Mouse (Mus musculus): ENCODE results near the gene Gm43517. TPM values are rescaled to one million over a fixed set of nuclear protein-coding genes. Genes with fewer than 3 reads are reported as not detected.

Gene Gm43517
- not detected in 2 replicates for polyA plus RNA-seq (2015; fragmentation: Nextera tagmentation; extraction: Ambion mirVana)

DNA sequence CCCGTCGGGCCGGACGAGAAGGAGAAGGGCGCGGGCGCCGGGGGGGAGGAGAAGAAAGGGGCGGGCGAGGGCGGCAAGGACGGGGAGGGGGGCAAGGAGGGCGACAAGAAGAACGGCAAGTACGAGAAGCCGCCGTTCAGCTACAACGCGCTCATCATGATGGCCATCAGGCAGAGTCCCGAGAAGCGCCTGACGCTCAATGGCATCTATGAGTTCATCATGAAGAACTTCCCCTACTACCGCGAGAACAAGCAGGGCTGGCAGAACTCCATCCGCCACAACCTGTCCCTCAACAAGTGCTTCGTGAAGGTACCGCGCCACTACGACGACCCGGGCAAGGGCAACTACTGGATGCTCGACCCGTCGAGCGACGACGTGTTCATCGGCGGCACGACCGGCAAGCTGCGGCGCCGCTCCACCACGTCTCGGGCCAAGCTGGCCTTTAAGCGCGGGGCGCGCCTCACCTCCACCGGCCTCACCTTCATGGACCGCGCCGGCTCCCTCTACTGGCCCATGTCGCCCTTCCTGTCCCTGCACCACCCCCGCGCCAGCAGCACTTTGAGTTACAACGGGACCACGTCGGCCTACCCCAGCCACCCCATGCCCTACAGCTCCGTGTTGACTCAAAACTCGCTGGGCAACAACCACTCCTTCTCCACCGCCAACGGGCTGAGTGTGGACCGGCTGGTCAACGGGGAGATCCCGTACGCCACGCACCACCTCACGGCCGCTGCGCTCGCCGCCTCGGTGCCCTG, at the start of gene Gm43517:
TSS of gene Gm43517 (plus strand) at position 299 of the 755 bp plus-strand sequence.
- Histone ChIP-seq H3K27ac (no peak within 1 kb of the TSS), H3K9ac (ENCODE audit: low read depth, low read length) (no peak within 1 kb of the TSS), H3K4me1 (replicated peaks; ENCODE audit: insufficient read depth, low read length) (no peaks in the 10 kb centered on the region), H3K36me3 (ENCODE audit: insufficient read depth, low read length) (no peaks in the 10 kb centered on the region), H3K27me3 (ENCODE audit: insufficient read depth, low read length) (peaks cover 82% of the 10 kb centered on the region), H3K9me3 (replicated peaks; ENCODE audit: low read length) (no peaks in the 10 kb centered on the region), H3K4me3 (replicated peaks; ENCODE audit: low read depth, low read length) (peak within 1 kb of the TSS; percentile 29), H3K4me2 (ENCODE audit: low read length) (peak within 1 kb of the TSS; percentile 49)
- ATAC-seq (replicated peaks; ENCODE audit: low FRiP score, low read depth) (peak; percentile 63), DNase-seq (ENCODE audit: low spot score) (no peak)
- peak; percentile 25; the same call in 1 of the 2 replicates for TF ChIP-seq CTCF (IDR thresholded peaks at IDR 0.05; ENCODE audit: low read depth)
- WGBS = under 1% methylated on average over 73 of the region's 75 CpGs

DNA sequence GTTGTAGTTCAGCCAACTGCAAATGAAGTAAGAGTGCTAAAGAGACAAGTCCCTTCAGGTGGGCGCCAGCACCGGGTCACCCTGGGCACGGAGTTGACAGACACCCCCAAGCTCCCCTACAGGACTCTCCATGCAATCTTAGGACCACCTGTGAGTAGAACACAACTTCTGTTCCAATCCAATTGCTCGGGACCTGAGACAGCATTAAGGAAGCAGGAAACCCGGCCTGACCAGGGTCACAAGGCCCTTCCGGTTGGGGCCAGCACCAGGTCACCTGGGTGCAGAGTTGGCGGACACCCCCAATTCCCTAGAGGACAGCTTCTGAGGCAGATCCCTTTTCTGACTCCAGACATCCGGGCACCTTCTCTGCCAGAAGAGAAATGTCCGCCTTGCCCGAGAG, 35.3 kb upstream of the Gm43517 start:
- Histone ChIP-seq H3K27ac (no peak overlapping the region), H3K9ac (ENCODE audit: low read depth, low read length) (no peak overlapping the region), H3K4me1 (replicated peaks; ENCODE audit: insufficient read depth, low read length) (no peaks in the 10 kb centered on the region), H3K4me2 (ENCODE audit: low read length) (no peak overlapping the region), H3K36me3 (ENCODE audit: insufficient read depth, low read length) (no peaks in the 10 kb centered on the region), H3K9me3 (replicated peaks; ENCODE audit: low read length) (no peaks in the 10 kb centered on the region), H3K4me3 (replicated peaks; ENCODE audit: low read depth, low read length) (no peak overlapping the region), H3K27me3 (ENCODE audit: insufficient read depth, low read length) (no peaks in the 10 kb centered on the region)
- 89% methylated on average over 10 of the region's 10 CpGs for whole genome bisulfite sequencing
- ATAC-seq (replicated peaks; ENCODE audit: low FRiP score, low read depth) = no peak
- no peak for TF ChIP-seq CTCF (IDR thresholded peaks at IDR 0.05; ENCODE audit: low read depth)
- DNase-seq (ENCODE audit: low spot score) = no peak

DNA sequence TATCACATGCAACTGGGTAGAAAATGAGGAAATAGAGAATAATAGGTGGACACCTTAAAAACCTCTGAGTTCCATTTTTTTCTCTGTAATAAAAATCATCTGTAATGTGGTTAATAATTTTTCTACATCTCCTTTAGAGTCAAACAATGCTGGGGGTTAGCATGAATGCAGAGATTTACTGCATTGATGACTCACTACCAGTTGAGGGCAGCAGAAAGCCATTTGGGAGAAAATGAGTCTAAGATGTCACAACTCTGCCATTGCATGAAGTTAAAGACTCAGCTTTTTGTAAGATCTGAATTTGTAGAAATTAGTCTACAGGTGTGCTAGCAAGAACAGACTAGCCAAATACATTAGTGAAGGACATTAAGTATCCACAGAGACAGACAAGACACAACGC, 16.0 kb upstream of the Gm43517 start:
- 50% methylated on average over 1 of the region's 1 CpGs for WGBS
- DNase-seq (ENCODE audit: low spot score) (no peak), ATAC-seq (replicated peaks; ENCODE audit: low FRiP score, low read depth) (no peak)
- Histone ChIP-seq H3K27me3 (ENCODE audit: insufficient read depth, low read length) (peaks cover 24% of the 10 kb centered on the region), H3K9me3 (replicated peaks; ENCODE audit: low read length) (no peaks in the 10 kb centered on the region), H3K4me3 (replicated peaks; ENCODE audit: low read depth, low read length) (no peak overlapping the region), H3K36me3 (ENCODE audit: insufficient read depth, low read length) (no peaks in the 10 kb centered on the region), H3K27ac (no peak overlapping the region), H3K4me1 (replicated peaks; ENCODE audit: insufficient read depth, low read length) (no peaks in the 10 kb centered on the region), H3K9ac (ENCODE audit: low read depth, low read length) (no peak overlapping the region), H3K4me2 (ENCODE audit: low read length) (no peak overlapping the region)
- TF ChIP-seq CTCF (IDR thresholded peaks at IDR 0.05; ENCODE audit: low read depth) = peak; percentile 66

DNA sequence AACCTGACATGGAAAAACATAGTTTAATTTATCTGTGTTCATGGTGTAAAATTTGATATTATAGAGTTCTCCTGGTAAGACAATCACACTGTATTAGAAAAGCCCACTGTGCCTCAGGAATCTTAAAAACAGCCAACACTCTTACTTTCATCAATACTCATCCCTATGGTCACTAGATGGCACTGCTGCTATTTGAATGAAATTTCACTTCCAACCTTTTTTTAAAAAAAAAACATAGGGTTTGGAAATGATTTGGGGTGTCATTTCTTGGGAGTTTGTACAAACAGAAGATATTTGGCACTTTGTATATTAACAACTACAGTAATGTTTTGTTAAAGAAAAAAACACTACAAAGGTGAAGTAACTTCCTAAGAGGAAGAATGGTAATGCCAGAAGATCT, 12.8 kb upstream of the Gm43517 start:
- H3K27me3 ChIP-seq (ENCODE audit: insufficient read depth, low read length) = peaks cover 54% of the 10 kb centered on the region
- no peak overlapping the region for H3K9ac ChIP-seq (ENCODE audit: low read depth, low read length)
- no peak overlapping the region for H3K27ac ChIP-seq
- no peak for ATAC-seq (replicated peaks; ENCODE audit: low FRiP score, low read depth)
- DNase-seq (ENCODE audit: low spot score) = peak; percentile 70
- H3K4me3 ChIP-seq (replicated peaks; ENCODE audit: low read depth, low read length) = no peak overlapping the region
- H3K4me2 ChIP-seq (ENCODE audit: low read length) = no peak overlapping the region
- no peaks in the 10 kb centered on the region for H3K36me3 ChIP-seq (ENCODE audit: insufficient read depth, low read length)
- peak; percentile 64 for TF ChIP-seq CTCF (IDR thresholded peaks at IDR 0.05; ENCODE audit: low read depth)
- no peaks in the 10 kb centered on the region for H3K9me3 ChIP-seq (replicated peaks; ENCODE audit: low read length)
- H3K4me1 ChIP-seq (replicated peaks; ENCODE audit: insufficient read depth, low read length) = no peaks in the 10 kb centered on the region

DNA sequence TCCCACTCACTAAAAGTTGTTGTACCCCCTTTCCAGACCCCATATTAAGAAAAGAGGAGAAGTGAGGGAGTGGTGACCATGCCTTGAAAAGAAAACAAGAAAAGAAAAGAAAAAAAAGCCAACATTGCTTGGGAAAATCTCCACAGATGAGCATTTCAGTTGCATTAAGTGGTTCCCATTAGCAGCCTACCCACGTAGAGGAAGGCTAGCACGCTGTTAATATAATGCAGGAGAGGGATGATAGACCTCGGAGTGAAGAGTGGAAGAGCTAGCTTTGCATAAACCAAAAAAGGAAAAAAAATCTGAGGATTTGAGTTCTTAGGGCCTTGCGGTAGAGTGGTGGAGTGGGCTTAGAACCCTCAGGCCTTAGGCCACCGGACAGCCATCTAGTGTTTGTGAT, 11.8 kb upstream of the Gm43517 start:
- H3K27ac ChIP-seq = no peak overlapping the region
- no peak for DNase-seq (ENCODE audit: low spot score)
- H3K9me3 ChIP-seq (replicated peaks; ENCODE audit: low read length) = no peaks in the 10 kb centered on the region
- H3K4me2 ChIP-seq (ENCODE audit: low read length) = no peak overlapping the region
- no peaks in the 10 kb centered on the region for H3K4me1 ChIP-seq (replicated peaks; ENCODE audit: insufficient read depth, low read length)
- no peak overlapping the region for H3K4me3 ChIP-seq (replicated peaks; ENCODE audit: low read depth, low read length)
- no peaks in the 10 kb centered on the region for H3K36me3 ChIP-seq (ENCODE audit: insufficient read depth, low read length)
- no peak overlapping the region for H3K9ac ChIP-seq (ENCODE audit: low read depth, low read length)
- 9% methylated on average over 5 of the region's 5 CpGs for WGBS
- no peak for TF ChIP-seq CTCF (IDR thresholded peaks at IDR 0.05; ENCODE audit: low read depth)
- H3K27me3 ChIP-seq (ENCODE audit: insufficient read depth, low read length) = peaks cover 62% of the 10 kb centered on the region
- no peak for ATAC-seq (replicated peaks; ENCODE audit: low FRiP score, low read depth)

DNA sequence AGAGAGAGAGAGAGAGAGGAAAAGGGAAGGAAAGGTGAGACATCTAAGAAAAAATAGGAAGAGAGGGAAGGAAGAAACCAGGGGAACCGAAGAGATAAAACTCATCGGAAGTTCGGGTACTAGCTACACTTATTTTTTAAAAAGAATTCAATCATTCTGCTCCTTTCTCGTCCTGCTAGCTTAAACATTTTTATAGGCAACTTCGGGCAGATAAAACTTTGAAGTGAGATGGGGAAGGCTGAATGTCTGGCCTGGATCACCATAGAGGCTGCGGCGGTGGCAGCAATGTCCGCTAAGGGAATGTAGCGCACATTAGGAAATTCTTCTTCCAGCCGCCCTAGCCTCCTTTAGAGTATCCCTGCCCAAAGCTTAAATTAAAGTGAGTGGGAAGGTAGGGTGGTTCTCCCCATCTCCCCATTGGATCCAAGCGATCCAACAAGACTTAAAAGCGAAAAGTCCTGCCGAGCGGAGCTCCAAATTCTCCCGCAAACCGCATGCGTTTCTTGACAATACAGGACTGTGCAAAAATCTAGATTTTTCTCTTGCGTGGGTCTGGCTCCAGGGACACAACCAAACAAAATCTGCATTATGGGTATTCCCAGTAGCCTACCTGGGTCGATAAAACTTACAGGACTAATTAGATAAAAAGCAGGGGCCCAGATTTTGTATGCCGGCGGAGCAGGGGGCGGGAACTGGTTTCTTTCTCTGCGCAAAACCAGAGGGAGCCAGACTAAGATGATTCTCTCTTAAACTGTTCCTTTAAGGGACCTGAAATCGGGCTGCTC, 11.0 kb upstream of the Gm43517 start:
- no peak for ATAC-seq (replicated peaks; ENCODE audit: low FRiP score, low read depth)
- Histone ChIP-seq H3K9me3 (replicated peaks; ENCODE audit: low read length) (no peaks in the 10 kb centered on the region), H3K4me3 (replicated peaks; ENCODE audit: low read depth, low read length) (peak overlapping the region; percentile 26; the same call in 1 of the 2 replicates), H3K27me3 (ENCODE audit: insufficient read depth, low read length) (peaks cover 64% of the 10 kb centered on the region), H3K4me2 (ENCODE audit: low read length) (peak overlapping the region; percentile 50), H3K4me1 (replicated peaks; ENCODE audit: insufficient read depth, low read length) (no peaks in the 10 kb centered on the region), H3K36me3 (ENCODE audit: insufficient read depth, low read length) (no peaks in the 10 kb centered on the region), H3K27ac (no peak overlapping the region), H3K9ac (ENCODE audit: low read depth, low read length) (no peak overlapping the region)
- WGBS = 2% methylated on average over 24 of the region's 24 CpGs
- DNase-seq (ENCODE audit: low spot score) = no peak
- no peak for TF ChIP-seq CTCF (IDR thresholded peaks at IDR 0.05; ENCODE audit: low read depth)
